Mouse (Mus musculus) thymus, adult 18-20 months (tissue): Measurements from ENCODE around the gene Cd302.
A peak's percentile ranks its signal among the peaks of the same experiment; 100 is the strongest.

Experiments used
- DNase-seq, 2 experiments: peaks; one replicate each; pipeline ENCODE4 v3.0.0; 2022; ENCODE audit warnings: mixed read lengths in 2 of 2

The Cd302 gene

GRCm38 (mm10) chr2:60252782-60253181 lies 31.5 kb downstream of the Cd302 start:
- no peak for DNase-seq

DNA sequence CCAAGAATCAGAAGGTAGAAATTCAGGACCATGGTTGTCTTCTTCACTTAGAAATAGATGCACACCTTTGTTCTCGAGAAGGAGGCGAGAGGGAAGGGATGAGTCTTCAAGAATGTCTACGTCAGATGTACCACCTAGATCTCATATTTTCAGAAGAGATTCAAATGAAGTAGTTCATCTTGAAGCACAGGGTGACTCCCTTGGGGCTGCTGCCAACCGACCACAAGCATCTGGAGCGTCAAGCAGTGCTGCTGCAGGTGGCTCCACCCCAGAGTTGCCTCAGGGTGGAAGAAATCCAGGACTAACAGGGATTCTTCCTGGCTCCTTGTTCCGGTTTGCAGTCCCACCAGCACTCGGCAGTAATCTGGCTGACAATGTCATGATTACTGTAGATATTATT lies 49.8 kb downstream of the Cd302 start:
- no peak for DNase-seq

GRCm38 (mm10) chr2:60233147-60233546 lies 51.1 kb downstream of the Cd302 start:
- no peak for DNase-seq

GRCm38 (mm10) chr2:60230361-60230760 lies 53.9 kb downstream of the Cd302 start:
- DNase-seq: no peak

- no peak for DNase-seq
Observed at GRCm38 (mm10) chr2:60228470-60228869, 55.8 kb downstream of the Cd302 start.

DNA sequence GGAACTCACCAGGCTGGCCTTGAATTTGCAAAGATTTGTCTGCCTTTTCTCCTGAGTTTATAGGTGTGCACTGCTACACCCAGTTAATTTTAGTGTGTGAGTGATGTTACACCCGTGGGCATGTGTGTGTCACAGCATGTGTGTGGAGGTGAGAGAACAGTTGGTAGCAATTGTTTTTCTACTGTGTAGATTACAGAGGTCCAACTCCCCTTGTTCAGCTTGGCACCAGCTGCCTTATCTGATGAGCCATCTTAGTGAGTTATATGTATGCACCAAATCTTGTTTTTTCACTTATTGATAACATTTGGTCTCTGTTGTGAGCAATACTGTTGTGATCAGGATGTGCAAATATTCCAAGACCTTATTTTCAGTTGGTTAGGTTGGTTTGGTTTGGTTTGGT lies 60.8 kb downstream of the Cd302 start:
- DNase-seq: no peak

DNA sequence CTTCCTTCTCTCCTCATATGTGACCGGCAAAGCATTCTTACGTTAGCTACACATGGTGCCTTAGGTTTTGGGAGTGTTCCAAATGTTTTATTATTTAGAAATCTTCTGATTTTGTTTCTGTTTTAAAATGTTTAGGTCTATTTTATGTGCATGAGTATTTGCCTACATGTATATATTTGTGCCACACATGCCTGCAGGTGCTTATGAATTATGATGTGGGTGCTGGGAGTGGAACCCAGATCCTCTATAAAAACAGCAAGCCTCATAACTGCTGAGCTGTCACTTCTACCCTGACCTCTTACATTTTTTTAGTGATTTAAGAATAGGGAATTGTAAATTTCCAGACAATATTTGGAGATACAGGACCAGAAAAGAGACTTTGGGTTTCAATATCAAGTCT lies 62.3 kb downstream of the Cd302 start:
- DNase-seq: no peak

DNA sequence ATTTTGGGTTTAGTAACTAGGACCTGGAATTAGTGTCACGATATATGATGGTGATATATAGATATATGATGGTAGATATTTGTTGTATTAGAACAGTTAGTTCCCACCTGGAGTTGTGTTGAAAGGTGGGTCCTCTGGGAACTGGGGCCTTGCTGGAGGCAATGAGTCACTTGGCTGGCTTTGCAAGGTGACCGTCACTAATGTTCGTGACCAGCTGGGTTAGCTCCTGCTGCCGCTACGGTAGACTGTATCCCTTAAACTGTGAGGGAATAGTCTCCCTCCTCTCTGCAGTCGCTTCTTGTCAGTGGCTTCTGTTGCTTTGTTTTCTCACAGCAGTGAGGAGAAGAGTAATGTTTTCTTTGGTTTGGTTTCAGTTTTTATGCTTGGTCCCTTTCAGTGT lies 63.1 kb downstream of the Cd302 start:
- DNase-seq: no peak

GRCm38 (mm10) chr2:60217620-60218019 lies 66.7 kb downstream of the Cd302 start:
- no peak for DNase-seq

- DNase-seq: no peak
Observed at GRCm38 (mm10) chr2:60216547-60217153, 67.6 kb downstream of the Cd302 start.

DNA sequence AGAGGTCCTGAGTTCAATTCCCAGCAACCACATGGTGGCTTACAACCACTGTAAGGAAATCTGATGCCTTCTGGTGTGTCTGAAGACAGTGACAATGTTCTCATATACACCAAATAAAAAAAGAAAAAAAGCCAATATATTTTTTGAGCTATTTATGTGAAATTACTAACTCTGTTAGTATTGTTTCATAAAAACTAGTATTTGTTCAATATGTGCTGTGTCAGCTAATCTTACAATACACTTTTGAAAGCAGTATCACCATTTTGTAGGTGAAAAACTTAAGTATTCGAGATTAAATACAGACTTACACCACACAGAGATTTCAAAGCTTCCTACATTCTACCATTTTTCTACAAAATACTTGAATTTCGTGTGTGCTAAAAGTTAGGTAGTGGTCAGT lies 69.6 kb downstream of the Cd302 start:
- DNase-seq: no peak

DNA sequence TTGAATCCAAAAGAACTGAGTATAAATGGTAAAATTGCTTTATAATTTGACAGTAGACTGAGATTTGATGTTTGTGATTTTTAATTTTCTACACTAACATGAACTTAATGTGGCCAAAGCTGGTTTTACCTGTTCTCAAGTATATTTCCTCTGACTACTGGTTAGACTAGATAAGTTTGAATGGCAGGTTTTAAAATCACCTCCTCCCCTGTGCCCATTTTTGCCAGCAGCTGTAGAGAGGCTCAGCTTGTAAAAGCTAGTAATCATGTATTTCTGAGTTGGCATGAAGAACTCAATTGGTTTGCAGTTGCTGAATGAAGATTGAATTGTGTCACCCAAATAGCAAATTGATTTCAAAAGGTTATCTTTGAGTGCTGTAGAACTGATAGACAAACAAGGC lies 71.8 kb downstream of the Cd302 start:
- no peak for DNase-seq

- DNase-seq: no peak
Observed at GRCm38 (mm10) chr2:60210821-60211220, 73.5 kb downstream of the Cd302 start.

- peak; percentile 75 to 78 for DNase-seq
Observed at GRCm38 (mm10) chr2:60209703-60210651, 74.3 kb downstream of the Cd302 start, which contains the start of the genes Baz2b and March7. Gene Baz2b, minus strand, starts transcription at chr2:60209839. Gene March7, plus strand, starts transcription at chr2:60209887.

DNA sequence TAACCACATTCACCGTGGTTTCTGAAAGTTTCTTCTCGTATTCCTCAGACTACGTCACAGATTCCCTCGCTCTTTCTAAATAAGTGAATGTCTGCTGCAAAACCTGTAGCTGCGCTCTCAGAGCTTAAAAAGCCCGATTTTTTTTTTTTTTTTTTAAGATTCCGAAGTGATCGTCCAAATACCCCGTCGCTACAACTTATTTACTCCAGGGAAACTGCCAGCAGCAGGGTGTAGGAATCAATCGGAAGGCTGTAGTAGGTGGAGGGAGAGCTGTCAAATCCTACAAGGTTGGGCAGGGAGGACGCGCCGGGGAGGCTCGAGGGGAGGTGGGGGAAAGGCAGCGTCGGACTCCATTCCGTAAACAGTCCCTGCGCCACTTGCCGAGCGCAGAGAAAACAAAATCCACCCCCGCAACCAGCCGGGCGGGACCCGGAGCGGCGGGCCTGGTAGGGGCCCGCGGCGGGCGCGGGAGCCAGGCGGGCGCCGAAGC lies 75.1 kb downstream of the Cd302 start:
- peak; percentile 43 to 44 for DNase-seq

- no peak for DNase-seq
Observed at GRCm38 (mm10) chr2:60205795-60206194, 78.5 kb downstream of the Cd302 start.

GRCm38 (mm10) chr2:60204162-60204561 lies 80.1 kb downstream of the Cd302 start:
- DNase-seq: no peak

- DNase-seq: no peak
Observed at GRCm38 (mm10) chr2:60203733-60204132, 80.6 kb downstream of the Cd302 start.

DNA sequence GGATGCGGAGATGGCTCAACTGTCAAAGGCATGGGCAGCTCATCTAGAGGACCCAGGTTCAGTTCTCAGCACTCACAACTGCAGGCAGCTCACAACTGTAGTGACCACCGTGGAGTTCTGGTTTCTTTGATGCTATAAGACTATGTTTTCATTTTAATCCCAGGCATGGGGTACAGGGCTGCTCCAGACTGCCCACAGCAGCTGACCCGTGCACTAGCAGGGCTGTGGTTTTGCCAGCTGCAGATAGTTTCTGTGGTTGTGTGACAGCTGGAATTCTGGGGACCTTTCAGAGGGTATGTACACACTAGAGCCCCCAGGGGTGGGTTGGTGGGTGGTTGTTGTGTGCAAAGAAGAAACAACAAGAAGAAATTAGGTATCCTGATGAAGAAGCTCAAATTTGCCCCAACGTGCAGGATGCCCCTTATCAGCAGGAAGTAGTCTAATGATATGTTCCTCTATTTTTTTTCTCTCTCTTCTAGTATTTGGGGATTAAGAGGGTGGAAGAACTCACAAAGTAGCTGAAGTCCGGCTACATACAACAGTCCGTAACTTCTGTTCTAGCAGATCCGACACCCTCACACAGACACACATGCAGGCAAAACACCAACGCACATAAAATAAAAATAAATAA lies 81.3 kb downstream of the Cd302 start:
- DNase-seq: no peak
